Mouse (Mus musculus): Measurements from ENCODE around the gene Grin2b.

The Grin2b gene

GRCm38 (mm10) chr6:136173191-136173896 lies at the start of gene Grin2b:
Grin2b (minus strand) TSS chr6:136173511.
- no peak for DNase-seq (ENCODE audit: low spot score)

GRCm38 (mm10) chr6:136221894-136222293 lies 48.6 kb upstream of the Grin2b start:
- DNase-seq (ENCODE audit: low spot score): no peak

- DNase-seq (ENCODE audit: low spot score): no peak
These were observed 37.1 kb upstream of the Grin2b start for GRCm38 (mm10) chr6:136210442-136210841.

- DNase-seq (ENCODE audit: low spot score): no peak
These were observed 26.5 kb upstream of the Grin2b start for GRCm38 (mm10) chr6:136199814-136200213.

GRCm38 (mm10) chr6:136194616-136195015 lies 21.3 kb upstream of the Grin2b start:
- DNase-seq (ENCODE audit: low spot score): no peak

GRCm38 (mm10) chr6:136178066-136178465 lies 4.8 kb upstream of the Grin2b start:
- no peak for DNase-seq (ENCODE audit: low spot score)

GRCm38 (mm10) chr6:136172801-136173190 lies 515 bp downstream of the Grin2b start:
- no peak for DNase-seq (ENCODE audit: low spot score)

GRCm38 (mm10) chr6:136172172-136172651 lies 1.1 kb downstream of the Grin2b start:
- DNase-seq (ENCODE audit: low spot score): no peak

GRCm38 (mm10) chr6:136171343-136171742 lies 2.0 kb downstream of the Grin2b start:
- DNase-seq (ENCODE audit: low spot score): no peak

GRCm38 (mm10) chr6:136170381-136170780 lies 2.9 kb downstream of the Grin2b start:
- DNase-seq (ENCODE audit: low spot score): no peak

GRCm38 (mm10) chr6:136167361-136167760 lies 6.0 kb downstream of the Grin2b start:
- no peak for DNase-seq (ENCODE audit: low spot score)

- DNase-seq (ENCODE audit: low spot score): no peak
These were observed 7.8 kb downstream of the Grin2b start for GRCm38 (mm10) chr6:136165443-136166077.

- DNase-seq (ENCODE audit: low spot score): no peak
These were observed 11.2 kb downstream of the Grin2b start for GRCm38 (mm10) chr6:136162090-136162489.

- no peak for DNase-seq (ENCODE audit: low spot score)
These were observed 19.9 kb downstream of the Grin2b start for GRCm38 (mm10) chr6:136153444-136153843.

GRCm38 (mm10) chr6:136150064-136150463 lies 23.2 kb downstream of the Grin2b start:
- no peak for DNase-seq (ENCODE audit: low spot score)

GRCm38 (mm10) chr6:136139967-136140366 lies 33.3 kb downstream of the Grin2b start:
- DNase-seq (ENCODE audit: low spot score): no peak

GRCm38 (mm10) chr6:136130456-136130855 lies 42.9 kb downstream of the Grin2b start:
- no peak for DNase-seq (ENCODE audit: low spot score)

GRCm38 (mm10) chr6:136122593-136122992 lies 50.7 kb downstream of the Grin2b start:
- no peak for DNase-seq (ENCODE audit: low spot score)

GRCm38 (mm10) chr6:136117390-136117789 lies 55.9 kb downstream of the Grin2b start:
- DNase-seq (ENCODE audit: low spot score): no peak

- DNase-seq (ENCODE audit: low spot score): no peak
These were observed 59.5 kb downstream of the Grin2b start for GRCm38 (mm10) chr6:136113639-136114410.

GRCm38 (mm10) chr6:136109172-136109571 lies 64.1 kb downstream of the Grin2b start:
- no peak for DNase-seq (ENCODE audit: low spot score)

GRCm38 (mm10) chr6:136108466-136108865 lies 64.8 kb downstream of the Grin2b start:
- DNase-seq (ENCODE audit: low spot score): no peak

- DNase-seq (ENCODE audit: low spot score): no peak
These were observed 68.1 kb downstream of the Grin2b start for GRCm38 (mm10) chr6:136105221-136105620.

All from T-cell, adult 2 months (primary cell).